Mouse (Mus musculus) MEL (cell line): ENCODE data around the gene Gm26741. TPM values are rescaled to one million over a fixed set of nuclear protein-coding genes. Genes with fewer than 3 reads are reported as not detected.

Experiments
- DNase-seq: peaks from one replicate; pipeline ENCODE4 v3.0.0; 2011; ENCODE audit warnings: low read depth, low spot score
- H3K27ac ChIP-seq: 2 replicates; pipeline ENCODE4 v1.5.1; 2012; ENCODE audit warnings: low read depth, mild to moderate bottlenecking, control low read depth, low read length, moderate library complexity; ENCODE audit not compliant: control insufficient read depth
- H3K27me3 ChIP-seq, 2 experiments: fragments of 150-350 bp in 1 of 2; sonication (generic) in 1 of 2; 2 replicates each; pipeline ENCODE4 v1.6.1; 2012; ENCODE audit warnings: low read length in 2 of 2, mild to moderate bottlenecking in 2 of 2, improper control_type of control experiment in 1 of 2, moderate library complexity in 1 of 2; ENCODE audit not compliant: insufficient read depth in 2 of 2, control insufficient read depth in 1 of 2
- H3K36me3 ChIP-seq, 2 experiments: 2 replicates each; pipeline ENCODE4 v1.6.1; 2012 to 2014; ENCODE audit warnings: low read length in 2 of 2, improper control_type of control experiment in 1 of 2, inconsistent platforms in 1 of 2, mild to moderate bottlenecking in 1 of 2; ENCODE audit not compliant: insufficient read depth in 2 of 2, control insufficient read depth in 1 of 2
- H3K4me1 ChIP-seq, 2 experiments: fragments of 150-350 bp in 1 of 2; sonication (generic) in 1 of 2; 2 replicates each; pipeline ENCODE4 v1.6.1; 2012; ENCODE audit warnings: low read length in 2 of 2, improper control_type of control experiment in 1 of 2, mild to moderate bottlenecking in 1 of 2; ENCODE audit not compliant: insufficient read depth in 2 of 2, control insufficient read depth in 1 of 2
- H3K4me3 ChIP-seq, 2 experiments: fragments of 150-350 bp in 1 of 2; sonication (generic) in 1 of 2; 2 replicates each; pipeline ENCODE4 v1.5.1; 2012; ENCODE audit warnings: low read depth in 2 of 2, low read length in 2 of 2, mild to moderate bottlenecking in 2 of 2, moderate library complexity in 2 of 2, control low read depth in 1 of 2, improper control_type of control experiment in 1 of 2; ENCODE audit not compliant: control insufficient read depth in 1 of 2, insufficient read depth in 1 of 2
- H3K79me2 ChIP-seq: 2 replicates; pipeline ENCODE4 v1.6.1; 2012; ENCODE audit warnings: mild to moderate bottlenecking, low read length, moderate library complexity; ENCODE audit not compliant: control insufficient read depth, poor library complexity, insufficient read depth
- H3K9ac ChIP-seq: 2 replicates; pipeline ENCODE4 v1.6.1; 2012; ENCODE audit warnings: low read depth, mild to moderate bottlenecking, control low read depth, low read length, moderate library complexity; ENCODE audit not compliant: control insufficient read depth, poor library complexity, severe bottlenecking
- H3K9me3 ChIP-seq: fragments of 150-350 bp; sonication (generic); replicated peaks from 2 replicates; pipeline ENCODE4 v1.6.1; 2012; ENCODE audit warnings: mild to moderate bottlenecking, low read length, improper control_type of control experiment, moderate library complexity; ENCODE audit not compliant: insufficient read depth
- CHD1 ChIP-seq: IDR thresholded peaks from 2 replicates; pipeline ENCODE4 v1.6.1; 2012; ENCODE audit warnings: low read depth, mild to moderate bottlenecking, inconsistent platforms, low read length, improper control_type of control experiment
- CHD2 ChIP-seq: IDR thresholded peaks from 2 replicates; pipeline ENCODE4 v1.6.1; 2011; ENCODE audit warnings: low read length, improper control_type of control experiment
- E2F4 ChIP-seq: IDR thresholded peaks from 2 replicates; pipeline ENCODE4 v1.6.1; 2011; ENCODE audit warnings: low read depth, low read length, improper control_type of control experiment, borderline replicate concordance
- ELF1 ChIP-seq: IDR thresholded peaks from 2 replicates; pipeline ENCODE4 v1.6.1; 2014; ENCODE audit warnings: low read depth, mild to moderate bottlenecking, inconsistent platforms, low read length, improper control_type of control experiment, moderate library complexity
- ETS1 ChIP-seq: IDR thresholded peaks from 2 replicates; pipeline ENCODE4 v1.6.1; 2012; ENCODE audit warnings: low read depth, mild to moderate bottlenecking, inconsistent platforms, low read length, improper control_type of control experiment, moderate library complexity
- GABPA ChIP-seq: IDR thresholded peaks from 2 replicates; pipeline ENCODE4 v1.6.1; 2012; ENCODE audit warnings: low read depth, mild to moderate bottlenecking, inconsistent platforms, low read length, improper control_type of control experiment, moderate library complexity
- MAX ChIP-seq: IDR thresholded peaks from 2 replicates; pipeline ENCODE4 v1.6.1; 2011; ENCODE audit warnings: low read length, improper control_type of control experiment
- MEF2A ChIP-seq: IDR thresholded peaks from 2 replicates; pipeline ENCODE4 v1.6.1; 2014; ENCODE audit warnings: low read depth, mild to moderate bottlenecking, inconsistent platforms, low read length, improper control_type of control experiment; ENCODE audit not compliant: poor library complexity, insufficient replicate concordance, severe bottlenecking; ENCODE audit errors: extremely low read depth
- MYB ChIP-seq: IDR thresholded peaks from 2 replicates; pipeline ENCODE4 v1.6.1; 2011; ENCODE audit warnings: mild to moderate bottlenecking, low read depth, low read length, improper control_type of control experiment
- NELFE ChIP-seq: IDR thresholded peaks from 2 replicates; pipeline ENCODE4 v1.6.1; 2011; ENCODE audit warnings: low read depth, low read length, improper control_type of control experiment
- POLR2A ChIP-seq, 2 experiments: IDR thresholded peaks; 2 replicates each; pipeline ENCODE4 v1.6.1; 2011 to 2012; ENCODE audit warnings: low read length in 2 of 2, mild to moderate bottlenecking in 2 of 2, control low read depth in 1 of 2, improper control_type of control experiment in 1 of 2, low read depth in 1 of 2, moderate library complexity in 1 of 2; ENCODE audit not compliant: control insufficient read depth in 1 of 2, insufficient read depth in 1 of 2, poor library complexity in 1 of 2
- POLR2AphosphoS2 ChIP-seq: IDR thresholded peaks from 2 replicates; pipeline ENCODE4 v1.6.1; 2011; ENCODE audit warnings: low read length, improper control_type of control experiment
- POLR2AphosphoS5 ChIP-seq: IDR thresholded peaks from 2 replicates; pipeline ENCODE4 v1.6.1; 2012; ENCODE audit warnings: low read depth, borderline replicate concordance, mild to moderate bottlenecking, inconsistent platforms, low read length, moderate library complexity, mixed read lengths
- RAD21 ChIP-seq: IDR thresholded peaks from 2 replicates; pipeline ENCODE4 v1.6.1; 2011; ENCODE audit warnings: mild to moderate bottlenecking, low read depth, low read length, improper control_type of control experiment
- SMC3 ChIP-seq: IDR thresholded peaks from 2 replicates; pipeline ENCODE4 v1.6.1; 2011; ENCODE audit warnings: low read depth, low read length, improper control_type of control experiment
- TAL1 ChIP-seq: IDR thresholded peaks from 2 replicates; pipeline ENCODE4 v1.6.1; 2012; ENCODE audit warnings: mild to moderate bottlenecking, inconsistent platforms, low read length, moderate library complexity, mixed read lengths
- UBTF ChIP-seq: IDR thresholded peaks from 2 replicates; pipeline ENCODE4 v1.6.1; 2012; ENCODE audit warnings: low read depth, mild to moderate bottlenecking, inconsistent platforms, low read length, improper control_type of control experiment, moderate library complexity, borderline replicate concordance; ENCODE audit not compliant: insufficient read depth
- USF2 ChIP-seq, 2 experiments: IDR thresholded peaks; 2 replicates each; pipeline ENCODE4 v1.6.1; 2011 to 2012; ENCODE audit warnings: improper control_type of control experiment in 2 of 2, low read length in 2 of 2, borderline replicate concordance in 1 of 2, inconsistent platforms in 1 of 2, low read depth in 1 of 2, mild to moderate bottlenecking in 1 of 2; ENCODE audit not compliant: insufficient read depth in 1 of 2
- polyA plus RNA-seq, 2 experiments: library from polyadenylated mRNA; stranded (reverse) in 1 of 2; unstranded in 1 of 2; fragments of >175 nt in 1 of 2; fragments of >200 nt in 1 of 2; gene quantifications; 2 replicates each; pipeline versions ENCODE4 v1.2.1 to v1.2.4; 2012; ENCODE audit warnings: low replicate concordance in 2 of 2, low read depth in 1 of 2; ENCODE audit not compliant: insufficient read length in 2 of 2, insufficient read depth in 1 of 2, missing spikeins in 1 of 2
- total RNA-seq: library from RNA; depleted of rRNA; stranded (reverse); fragments of 300-350 nt; gene quantifications from 2 replicates; pipeline ENCODE4 v1.2.3, GENCODE M21; 2012

The Gm26741 gene
- total and polyA plus RNA-seq, 3 experiments = not detected

- Histone ChIP-seq H3K27ac (no peak within 1 kb of the TSS), H3K4me1 (peaks cover 7 to 19% of the 10 kb centered on the region in 2 experiments), H3K36me3 (peaks cover 0 to 21% of the 10 kb centered on the region in 2 experiments; a peak in 2 of 4 replicates), H3K9ac (no peak within 1 kb of the TSS), H3K79me2 (no peaks in the 10 kb centered on the region), H3K9me3 (no peaks in the 10 kb centered on the region), H3K27me3 (no peaks in the 10 kb centered on the region), H3K4me3 (no peak within 1 kb of the TSS)
- no peak for DNase-seq
- TF ChIP-seq NELFE = no peak
- no peak for TF ChIP-seq MYB
- no peak for TF ChIP-seq TAL1
These were observed 30.4 kb downstream of the Gm26741 start, which contains the start of gene Nepn for GRCm38 (mm10) chr10:52388922-52389430. Gene Nepn, plus strand, starts transcription at chr10:52388972.

- H3K27me3 ChIP-seq = no peaks in the 10 kb centered on the region
- peaks cover 0 to 21% of the 10 kb centered on the region in 2 experiments; a peak in 2 of 4 replicates for H3K36me3 ChIP-seq
- no peak for DNase-seq
- H3K4me3 ChIP-seq = no peak overlapping the region
- peaks cover 7 to 18% of the 10 kb centered on the region in 2 experiments for H3K4me1 ChIP-seq
- no peaks in the 10 kb centered on the region for H3K9me3 ChIP-seq
- TF ChIP-seq MYB (no peak), SMC3 (no peak), E2F4 (no peak), GABPA (no peak), CHD2 (no peak), ETS1 (no peak), MEF2A (no peak), UBTF (no peak), ELF1 (no peak), POLR2AphosphoS5 (no peak), MAX (no peak), RAD21 (no peak), POLR2A (IDR thresholded peaks at IDR 0.05; ENCODE audit: control insufficient read depth in 1 of 2, insufficient read depth in 1 of 2, low read depth in 1 of 2, low read length in 2 of 2, poor library complexity in 1 of 2) (no peak), POLR2AphosphoS2 (no peak), USF2 (IDR thresholded peaks at IDR 0.05; ENCODE audit: borderline replicate concordance in 1 of 2, insufficient read depth in 1 of 2, low read depth in 1 of 2, low read length in 2 of 2) (no peak), CHD1 (no peak)
- H3K27ac ChIP-seq = no peak overlapping the region
- H3K79me2 ChIP-seq = no peaks in the 10 kb centered on the region
- no peak overlapping the region for H3K9ac ChIP-seq
These were observed 30.9 kb downstream of the Gm26741 start for GRCm38 (mm10) chr10:52389438-52389837.
